Mouse (Mus musculus): ENCODE data around the gene Eif4g3. TPM values are rescaled to one million over a fixed set of nuclear protein-coding genes. Genes with fewer than 3 reads are reported as not detected.
A peak's percentile ranks its signal among the peaks of the same experiment; 100 is the strongest.
"Not testable (repeated sequence)": the region's sequence is repeated elsewhere in the genome, so short reads cannot be mapped to it uniquely, and the experiment has no call there.

Eif4g3 gene
- polyA plus RNA-seq, 1 experiment from 2014 or later: 43.9 TPM

GRCm38 (mm10) chr4:138051488-138051887 lies 58.7 kb downstream of the Eif4g3 start:
- Histone ChIP-seq H3K4me2 (no peak overlapping the region), H3K27ac (no peak overlapping the region)

GRCm38 (mm10) chr4:138056658-138057057 lies 63.8 kb downstream of the Eif4g3 start:
- no peaks in the 10 kb centered on the region for H3K27me3 ChIP-seq
- ATAC-seq: no peak
- H3K4me1 ChIP-seq: no peaks in the 10 kb centered on the region
- H3K9ac ChIP-seq: no peak overlapping the region
- H3K9me3 ChIP-seq (replicated peaks): no peaks in the 10 kb centered on the region
- no peak overlapping the region for H3K27ac ChIP-seq
- peaks cover 49% of the 10 kb centered on the region for H3K36me3 ChIP-seq (ENCODE audit: poor library complexity, severe bottlenecking)
- H3K4me2 ChIP-seq: no peak overlapping the region
- 81% methylated on average over 5 of the region's 5 CpGs for WGBS
- no peak overlapping the region for H3K4me3 ChIP-seq

More at GRCm38 (mm10) chr4:138051488-138051887, 58.7 kb downstream of the Eif4g3 start:
- Histone ChIP-seq H3K36me3 (ENCODE audit: poor library complexity, severe bottlenecking) (peaks cover 55% of the 10 kb centered on the region), H3K9ac (no peak overlapping the region), H3K9me3 (replicated peaks) (no peaks in the 10 kb centered on the region), H3K4me3 (no peak overlapping the region), H3K27me3 (no peaks in the 10 kb centered on the region), H3K4me1 (peaks cover 8% of the 10 kb centered on the region; the same call in 1 of the 2 replicates)
- WGBS: 93% methylated on average over 9 of the region's 9 CpGs
- no peak for ATAC-seq

GRCm38 (mm10) chr4:138057196-138057754 lies 64.5 kb downstream of the Eif4g3 start:
- H3K9me3 ChIP-seq (replicated peaks); ATAC-seq; H3K4me1 ChIP-seq; H3K9ac ChIP-seq; H3K4me2 ChIP-seq; H3K27me3 ChIP-seq; H3K4me3 ChIP-seq; H3K27ac ChIP-seq: not testable (repeated sequence)
- 97% methylated on average over 22 of the region's 22 CpGs for WGBS
- H3K36me3 ChIP-seq (ENCODE audit: poor library complexity, severe bottlenecking): peaks cover 51% of the 10 kb centered on the region

GRCm38 (mm10) chr4:138061161-138061560 lies 68.3 kb downstream of the Eif4g3 start:
- Histone ChIP-seq H3K27ac (no peak overlapping the region), H3K9ac (no peak overlapping the region), H3K4me1 (no peaks in the 10 kb centered on the region), H3K4me2 (no peak overlapping the region), H3K36me3 (ENCODE audit: poor library complexity, severe bottlenecking) (peaks cover 40% of the 10 kb centered on the region), H3K27me3 (no peaks in the 10 kb centered on the region), H3K9me3 (replicated peaks) (no peaks in the 10 kb centered on the region), H3K4me3 (no peak overlapping the region)
- ATAC-seq: no peak
- 87% methylated on average over 4 of the region's 4 CpGs for WGBS

- peaks cover 9% of the 10 kb centered on the region for H3K4me1 ChIP-seq
- ATAC-seq: no peak
- peaks cover 34% of the 10 kb centered on the region for H3K36me3 ChIP-seq (ENCODE audit: poor library complexity, severe bottlenecking)
- H3K4me3 ChIP-seq: no peak overlapping the region
- no peak overlapping the region for H3K27ac ChIP-seq
- no peaks in the 10 kb centered on the region for H3K9me3 ChIP-seq (replicated peaks)
- no peak overlapping the region for H3K9ac ChIP-seq
- no peak overlapping the region for H3K4me2 ChIP-seq
- H3K27me3 ChIP-seq: no peaks in the 10 kb centered on the region
- WGBS: 83% methylated on average over 7 of the region's 7 CpGs
These were observed 70.8 kb downstream of the Eif4g3 start for GRCm38 (mm10) chr4:138063372-138064265.

- H3K36me3 ChIP-seq (ENCODE audit: poor library complexity, severe bottlenecking): peaks cover 34% of the 10 kb centered on the region
- no peak for ATAC-seq
- 87% methylated on average over 11 of the region's 11 CpGs for WGBS
These were observed 72.2 kb downstream of the Eif4g3 start for GRCm38 (mm10) chr4:138064882-138065592.

GRCm38 (mm10) chr4:138065593-138066169 lies 72.9 kb downstream of the Eif4g3 start:
- no peaks in the 10 kb centered on the region for H3K27me3 ChIP-seq
- ATAC-seq: no peak
- 88% methylated on average over 4 of the region's 4 CpGs for WGBS
- no peak overlapping the region for H3K4me3 ChIP-seq
- no peak overlapping the region for H3K27ac ChIP-seq
- H3K36me3 ChIP-seq (ENCODE audit: poor library complexity, severe bottlenecking): peaks cover 34% of the 10 kb centered on the region
- no peak overlapping the region for H3K4me2 ChIP-seq
- no peaks in the 10 kb centered on the region for H3K9me3 ChIP-seq (replicated peaks)
- no peak overlapping the region for H3K9ac ChIP-seq
- H3K4me1 ChIP-seq: peaks cover 12% of the 10 kb centered on the region

More at GRCm38 (mm10) chr4:138064882-138065592, 72.2 kb downstream of the Eif4g3 start:
- no peaks in the 10 kb centered on the region for H3K27me3 ChIP-seq
- H3K27ac ChIP-seq: peak overlapping the region; percentile 31; the same call in 1 of the 2 replicates
- no peak overlapping the region for H3K4me2 ChIP-seq
- H3K9me3 ChIP-seq (replicated peaks): no peaks in the 10 kb centered on the region
- peaks cover 11% of the 10 kb centered on the region for H3K4me1 ChIP-seq
- no peak overlapping the region for H3K9ac ChIP-seq
- H3K4me3 ChIP-seq: no peak overlapping the region

- H3K36me3 ChIP-seq (ENCODE audit: poor library complexity, severe bottlenecking): peaks cover 29% of the 10 kb centered on the region
- H3K9ac ChIP-seq: no peak overlapping the region
- no peak overlapping the region for H3K27ac ChIP-seq
- peaks cover 19% of the 10 kb centered on the region for H3K4me1 ChIP-seq
- no peak for ATAC-seq
- no peaks in the 10 kb centered on the region for H3K9me3 ChIP-seq (replicated peaks)
- H3K4me3 ChIP-seq: no peak overlapping the region
- WGBS: 94% methylated on average over 7 of the region's 7 CpGs
- no peak overlapping the region for H3K4me2 ChIP-seq
- no peaks in the 10 kb centered on the region for H3K27me3 ChIP-seq
These were observed 73.6 kb downstream of the Eif4g3 start for GRCm38 (mm10) chr4:138066421-138066820.

- Histone ChIP-seq H3K27me3 (no peaks in the 10 kb centered on the region), H3K4me1 (peaks cover 29% of the 10 kb centered on the region), H3K9me3 (replicated peaks) (no peaks in the 10 kb centered on the region), H3K9ac (no peak overlapping the region), H3K36me3 (ENCODE audit: poor library complexity, severe bottlenecking) (peaks cover 20% of the 10 kb centered on the region), H3K4me3 (no peak overlapping the region), H3K27ac (no peak overlapping the region), H3K4me2 (no peak overlapping the region)
- no peak for ATAC-seq
- WGBS: 79% methylated on average over 3 of the region's 3 CpGs
These were observed 75.0 kb downstream of the Eif4g3 start for GRCm38 (mm10) chr4:138067858-138068257.

GRCm38 (mm10) chr4:138068598-138068997 lies 75.8 kb downstream of the Eif4g3 start:
- 68% methylated on average over 2 of the region's 2 CpGs for WGBS
- H3K4me2 ChIP-seq: no peak overlapping the region

GRCm38 (mm10) chr4:138069371-138069770 lies 76.5 kb downstream of the Eif4g3 start:
- Histone ChIP-seq H3K4me1 (peaks cover 39% of the 10 kb centered on the region), H3K27ac (no peak overlapping the region), H3K4me3 (no peak overlapping the region), H3K9ac (no peak overlapping the region), H3K4me2 (no peak overlapping the region), H3K36me3 (ENCODE audit: poor library complexity, severe bottlenecking) (peaks cover 20% of the 10 kb centered on the region), H3K9me3 (replicated peaks) (no peaks in the 10 kb centered on the region), H3K27me3 (no peaks in the 10 kb centered on the region)
- WGBS: 88% methylated on average over 4 of the region's 4 CpGs
- no peak for ATAC-seq

More at GRCm38 (mm10) chr4:138068598-138068997, 75.8 kb downstream of the Eif4g3 start:
- Histone ChIP-seq H3K4me1 (peaks cover 36% of the 10 kb centered on the region), H3K27ac (peak overlapping the region; percentile 66), H3K9me3 (replicated peaks) (no peaks in the 10 kb centered on the region), H3K9ac (no peak overlapping the region), H3K4me3 (no peak overlapping the region), H3K36me3 (ENCODE audit: poor library complexity, severe bottlenecking) (peaks cover 20% of the 10 kb centered on the region), H3K27me3 (no peaks in the 10 kb centered on the region)
- no peak for ATAC-seq

All from forebrain, embryonic 13.5 days (tissue).